Mouse (Mus musculus): ENCODE measurements around the gene Ppp1r9b. TPM values are rescaled to one million over a fixed set of nuclear protein-coding genes. Genes with fewer than 3 reads are reported as not detected.
"Not testable (repeated sequence)": the region's sequence is repeated elsewhere in the genome, so short reads cannot be mapped to it uniquely, and the experiment has no call there.

The Ppp1r9b gene
- total RNA-seq, 1 experiment from 2014 or later, result 164 TPM

DNA sequence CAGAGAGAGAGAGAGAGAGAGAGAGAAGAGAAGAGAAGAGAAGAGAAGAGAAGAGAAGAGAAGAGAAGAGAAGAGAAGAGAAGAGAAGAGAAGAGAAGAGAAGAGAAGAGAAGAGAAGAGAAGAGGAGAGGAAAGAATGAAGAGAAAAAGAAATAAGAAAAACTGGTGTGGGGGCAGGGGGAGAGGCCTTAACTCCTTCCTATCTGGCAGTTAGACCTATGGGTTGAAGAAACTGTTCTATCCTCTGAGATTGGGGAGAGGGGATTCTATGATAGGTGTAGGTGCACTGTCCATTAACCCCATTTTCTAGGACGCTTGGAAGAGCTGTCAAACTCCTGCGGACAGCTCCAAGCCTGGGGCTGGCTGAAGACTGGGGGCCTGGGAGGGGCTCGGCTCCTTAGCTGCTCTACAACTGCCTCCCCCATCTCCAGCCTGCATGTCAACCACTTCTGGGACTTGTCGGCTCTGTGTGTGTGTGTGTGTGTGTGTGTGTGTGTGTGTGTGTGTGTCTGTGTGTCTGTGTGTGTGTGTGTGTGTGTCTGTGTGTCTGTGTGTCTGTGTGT, 20.1 kb downstream of the Ppp1r9b start:
- ATAC-seq (replicated peaks; ENCODE audit: low read depth, poor library complexity, severe bottlenecking), result not testable (repeated sequence)

DNA sequence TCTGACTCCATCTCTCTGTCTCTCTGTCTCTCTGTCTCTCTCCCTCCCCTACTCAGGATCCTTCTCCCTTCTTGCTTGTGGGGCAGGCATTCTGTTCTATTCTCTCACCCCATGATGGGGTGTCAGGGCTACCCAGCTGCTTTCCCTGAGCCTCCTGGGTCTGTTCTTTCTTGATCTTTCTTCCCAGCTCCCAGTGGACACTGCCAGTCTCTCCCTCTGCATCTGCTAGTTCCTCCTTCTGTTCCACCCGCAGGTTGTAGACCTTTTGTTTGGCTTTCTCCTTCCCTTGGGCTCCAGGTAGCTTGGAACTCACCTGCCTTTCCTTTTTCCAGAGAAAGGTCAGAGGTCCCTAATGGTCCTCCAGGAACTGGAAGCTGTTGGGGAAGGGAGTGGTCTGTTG, 20.6 kb downstream of the Ppp1r9b start:
- no peak for ATAC-seq (replicated peaks; ENCODE audit: low read depth, poor library complexity, severe bottlenecking)

DNA sequence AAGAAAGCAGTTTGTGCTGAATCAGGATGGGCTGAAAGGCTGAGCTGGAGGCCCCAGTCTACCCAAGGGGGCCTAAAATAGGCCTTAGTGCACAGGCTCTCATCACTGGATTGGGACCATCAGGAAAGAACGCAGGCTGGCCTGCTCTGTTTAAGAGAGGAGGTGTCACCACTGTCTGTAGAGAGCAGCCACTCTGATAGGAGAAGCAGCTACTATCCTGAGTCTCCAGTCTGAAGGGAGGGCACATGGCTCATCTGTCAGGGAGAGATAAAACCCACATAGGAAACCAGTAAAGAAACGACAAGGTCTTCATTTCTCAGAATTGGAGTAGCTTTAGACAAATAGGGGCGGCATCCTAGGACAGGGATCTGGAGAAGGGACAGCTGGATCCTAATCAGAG, 21.2 kb downstream of the Ppp1r9b start:
- peak; percentile 85 for ATAC-seq (replicated peaks; ENCODE audit: low read depth, poor library complexity, severe bottlenecking)

DNA sequence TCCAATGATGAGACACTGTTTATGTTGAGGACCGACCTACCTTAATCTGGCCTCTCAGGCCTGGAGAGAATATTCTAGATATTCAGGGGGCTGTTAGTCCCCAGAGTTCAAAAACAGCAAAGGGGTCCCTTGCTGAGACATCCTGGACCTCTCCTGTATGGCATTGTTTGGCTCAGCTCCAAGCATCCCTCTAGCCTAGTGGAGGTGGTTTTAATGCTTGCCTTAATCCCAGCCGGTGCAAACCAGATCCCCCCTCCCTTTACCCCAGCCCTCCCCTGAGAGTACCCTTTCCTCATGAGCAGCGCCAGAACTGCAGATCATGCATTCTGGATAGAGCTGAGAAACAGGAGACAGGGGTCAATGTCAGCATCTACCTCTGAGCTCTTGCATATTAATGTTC, 21.7 kb downstream of the Ppp1r9b start:
- no peak for ATAC-seq (replicated peaks; ENCODE audit: low read depth, poor library complexity, severe bottlenecking)

DNA sequence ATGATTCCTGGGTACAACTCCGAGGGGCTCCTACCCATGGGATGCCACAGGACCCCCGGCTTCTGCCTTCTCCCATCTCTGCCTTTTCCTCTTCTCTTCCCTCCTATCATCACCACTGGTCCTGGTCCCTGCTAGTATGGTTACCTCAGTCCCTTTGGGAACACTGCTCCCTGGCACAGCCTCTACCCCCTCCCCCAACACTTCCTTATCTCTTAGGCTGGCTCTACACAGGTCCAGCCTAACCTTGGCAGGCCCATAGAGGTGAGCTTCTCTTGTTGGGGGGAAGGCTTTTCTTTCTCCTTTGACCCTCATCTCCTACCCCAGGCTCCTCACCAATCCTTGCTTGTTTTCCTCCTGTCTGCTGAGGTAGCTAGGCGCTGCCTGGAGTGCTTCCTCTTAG, 24.6 kb downstream of the Ppp1r9b start:
- no peak for ATAC-seq (replicated peaks; ENCODE audit: low read depth, poor library complexity, severe bottlenecking)

DNA sequence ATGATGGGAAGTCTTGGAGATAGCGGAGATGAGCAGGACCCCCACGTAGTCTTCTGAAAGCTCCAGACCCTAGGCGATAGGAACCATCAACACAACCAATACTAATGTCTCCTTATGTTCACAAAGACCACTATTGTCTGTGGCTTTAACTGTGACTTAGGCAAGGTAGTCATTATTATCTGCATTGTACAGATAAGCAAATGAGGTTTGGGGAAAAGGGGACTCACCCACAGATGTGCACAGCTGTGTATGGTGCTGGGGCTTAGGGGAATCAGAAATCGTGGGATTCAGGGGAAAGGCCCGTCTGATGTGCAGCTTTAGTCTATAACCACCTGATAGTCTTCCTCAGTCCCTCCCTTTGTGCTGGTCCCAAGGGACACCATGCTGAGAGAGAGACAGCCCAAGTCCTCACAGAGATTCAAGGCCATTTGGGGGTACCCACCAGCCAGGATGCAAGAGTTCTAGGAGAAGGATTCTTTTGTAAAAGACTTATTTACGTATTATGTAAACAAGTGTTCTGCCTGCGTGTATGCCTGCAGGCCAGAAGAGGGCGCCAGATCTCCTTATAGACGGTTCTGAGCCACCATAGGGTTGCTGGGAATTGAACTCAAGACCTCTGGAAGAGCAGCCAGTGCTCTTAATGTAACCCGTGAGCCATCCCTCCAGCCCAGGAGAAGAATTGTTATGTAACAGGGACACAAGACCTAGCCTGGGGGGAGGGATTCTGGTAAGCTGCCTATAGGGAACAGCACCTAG, 31.6 kb downstream of the Ppp1r9b start:
- no peak for ATAC-seq (replicated peaks; ENCODE audit: low read depth, poor library complexity, severe bottlenecking)

DNA sequence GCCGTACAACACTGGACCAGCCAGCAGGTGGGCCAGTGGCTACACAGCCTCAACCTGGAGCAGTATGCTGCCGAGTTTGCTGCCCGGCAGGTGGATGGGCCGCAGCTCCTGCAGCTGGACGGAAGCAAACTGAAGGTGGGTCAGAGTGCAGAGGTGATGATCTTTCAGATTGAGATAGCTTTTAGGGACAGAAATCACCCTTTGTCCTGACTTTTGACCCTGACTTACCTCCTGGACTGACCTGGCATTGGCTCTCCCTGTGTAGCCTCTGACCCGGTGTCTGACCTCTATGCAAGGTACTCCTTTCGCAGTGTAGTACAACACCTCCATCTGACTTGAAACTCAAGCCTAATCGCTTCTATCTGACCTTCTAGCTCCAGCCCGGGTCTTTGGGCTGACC, 32.6 kb downstream of the Ppp1r9b start:
- ATAC-seq (replicated peaks; ENCODE audit: low read depth, poor library complexity, severe bottlenecking), result no peak

DNA sequence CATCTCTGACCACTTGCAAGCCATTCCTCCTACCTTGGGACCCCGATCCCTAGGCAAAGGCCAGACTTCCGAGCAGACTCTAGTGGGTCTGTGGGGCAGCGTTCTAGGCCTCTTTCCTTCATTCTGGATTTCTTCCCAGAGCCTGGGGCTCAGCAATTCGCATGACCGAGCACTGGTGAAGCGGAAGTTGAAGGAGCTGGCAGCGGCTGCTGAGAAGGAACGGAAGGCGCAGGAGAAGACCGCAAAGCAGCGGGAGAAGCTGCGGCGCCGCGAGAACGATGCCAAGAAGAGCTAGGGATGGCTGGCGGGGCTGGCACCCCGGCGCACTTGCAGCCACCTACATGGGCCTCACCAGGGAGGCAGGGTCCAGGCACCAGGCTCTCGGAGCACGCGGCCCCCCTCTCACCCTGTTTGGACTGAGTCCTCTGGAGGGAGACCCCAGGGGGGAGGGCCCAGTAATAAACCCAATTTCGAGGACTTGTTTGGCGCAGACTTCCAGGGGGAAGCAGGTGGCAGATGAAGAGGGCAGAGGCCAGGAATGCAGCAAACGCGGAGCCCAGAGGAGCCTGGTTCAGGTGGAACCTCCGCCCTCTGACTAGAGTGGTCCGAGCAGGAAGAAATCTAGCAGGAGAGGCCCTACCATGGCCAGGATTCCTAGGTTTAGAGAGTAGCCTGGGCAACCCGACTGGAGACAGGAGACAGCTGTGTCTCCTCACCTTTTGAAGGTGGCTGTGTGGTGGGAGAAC, 33.8 kb downstream of the Ppp1r9b start:
- ATAC-seq (replicated peaks; ENCODE audit: low read depth, poor library complexity, severe bottlenecking), result no peak

DNA sequence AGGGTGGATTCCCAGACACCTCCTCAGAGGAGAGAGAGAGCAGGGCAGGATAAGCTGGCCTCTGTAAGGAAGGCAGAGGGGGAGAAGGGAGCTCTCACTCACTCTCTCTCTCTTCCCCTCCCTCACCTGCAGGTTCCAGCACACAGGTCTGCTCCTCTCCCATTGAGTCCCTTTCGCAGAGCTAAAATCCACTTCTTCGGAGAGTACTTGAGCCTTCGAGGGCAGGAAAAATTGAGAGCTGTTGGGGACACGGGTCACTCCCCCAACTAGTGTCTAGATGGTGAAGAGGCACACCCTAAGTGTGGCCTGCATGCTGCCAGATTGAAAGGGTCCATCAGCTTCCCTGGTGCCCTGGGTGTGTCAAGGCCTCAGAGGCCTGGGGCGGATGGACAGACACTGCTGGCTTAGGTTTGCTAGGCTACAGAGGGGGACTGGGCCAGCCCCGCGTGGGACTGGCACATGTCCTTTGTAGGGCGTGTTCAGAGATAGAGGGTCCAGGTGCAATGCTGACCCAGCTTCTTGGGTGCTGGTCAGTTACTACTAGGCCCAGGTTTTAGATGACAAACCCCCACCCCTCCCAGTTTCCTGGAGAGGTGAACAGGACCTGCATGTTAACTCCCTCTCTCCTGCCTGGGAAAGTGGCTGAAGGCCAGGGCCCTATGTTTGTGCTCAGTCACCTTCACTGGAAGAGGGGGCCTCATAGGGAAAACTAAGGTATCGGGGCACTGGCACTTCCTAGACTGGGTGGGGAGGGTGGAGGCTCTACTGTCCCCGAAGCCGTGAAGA, 34.6 kb downstream of the Ppp1r9b start:
- ATAC-seq (replicated peaks; ENCODE audit: low read depth, poor library complexity, severe bottlenecking), result no peak

DNA sequence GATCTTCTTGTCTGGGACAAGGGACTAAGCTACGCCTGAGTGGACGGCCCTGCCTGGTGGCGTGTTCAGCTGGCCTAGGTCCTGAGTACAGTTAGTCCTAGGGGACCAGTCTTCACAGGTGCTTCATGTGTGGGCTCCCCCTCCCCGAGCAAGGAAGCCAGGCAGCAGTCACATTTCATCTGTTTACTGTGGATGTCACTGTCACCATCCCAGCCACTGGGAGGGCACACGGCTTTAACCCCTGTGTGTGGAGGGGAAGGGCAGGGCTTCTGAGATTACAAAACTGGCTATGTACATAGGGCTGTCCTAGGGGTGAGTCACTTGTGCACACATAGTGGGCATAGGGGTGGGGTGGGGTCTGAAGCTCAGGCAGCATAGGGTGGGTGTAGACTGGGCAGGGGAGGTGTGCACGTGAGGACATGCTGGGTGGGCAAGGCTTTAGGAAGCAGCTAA, 35.3 kb downstream of the Ppp1r9b start:
- ATAC-seq (replicated peaks; ENCODE audit: low read depth, poor library complexity, severe bottlenecking), result no peak

DNA sequence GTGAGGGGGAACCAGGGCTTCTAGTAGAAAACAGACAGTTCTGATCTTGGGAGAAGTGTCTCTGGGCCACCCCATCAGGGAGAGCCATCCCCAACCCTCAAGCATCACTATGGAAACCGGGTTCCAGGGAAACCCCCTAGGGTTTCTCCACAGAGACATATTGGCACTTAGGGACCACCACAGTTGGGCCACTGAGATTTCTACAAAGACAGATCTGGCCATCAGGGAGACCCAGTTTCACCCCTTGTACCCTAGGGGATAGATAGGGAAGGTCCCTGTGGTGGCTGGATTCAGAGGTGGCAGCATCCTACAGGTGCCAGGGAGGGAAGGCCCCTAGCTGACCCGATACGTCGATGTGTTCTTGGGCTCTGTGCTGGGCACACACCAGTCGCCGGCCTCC, 36.0 kb downstream of the Ppp1r9b start:
- ATAC-seq (replicated peaks; ENCODE audit: low read depth, poor library complexity, severe bottlenecking), result no peak

DNA sequence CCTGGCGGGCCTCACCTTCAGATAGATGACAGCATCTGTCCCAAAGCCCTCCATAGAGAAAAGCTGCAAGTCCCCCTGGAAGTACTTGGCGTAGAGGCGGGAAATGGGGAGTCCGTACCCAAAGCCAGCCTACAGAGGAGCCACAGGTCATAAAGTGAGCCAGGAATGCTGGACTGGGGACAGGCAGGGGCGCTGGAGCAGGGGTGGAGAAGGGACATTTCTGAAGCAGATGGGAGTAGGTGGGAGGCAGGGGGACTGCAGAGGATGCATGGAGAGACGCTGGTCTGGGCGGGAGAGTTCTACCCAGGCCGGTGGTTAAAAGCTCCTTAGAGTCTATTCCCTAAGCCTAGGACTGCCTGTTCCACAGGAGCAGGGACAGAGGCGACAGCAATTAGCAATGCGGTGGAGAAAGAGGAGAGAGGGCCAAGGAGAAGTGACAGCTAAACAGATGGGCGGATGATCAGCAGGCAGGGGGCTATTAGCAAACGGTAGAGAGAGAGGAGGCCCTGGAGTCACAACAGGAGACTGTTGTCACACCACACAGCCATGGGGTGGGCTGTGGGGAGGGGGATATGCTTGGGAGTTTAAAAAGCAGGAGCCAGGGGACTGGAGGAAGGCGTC, 37.1 kb downstream of the Ppp1r9b start:
- no peak for ATAC-seq (replicated peaks; ENCODE audit: low read depth, poor library complexity, severe bottlenecking)

DNA sequence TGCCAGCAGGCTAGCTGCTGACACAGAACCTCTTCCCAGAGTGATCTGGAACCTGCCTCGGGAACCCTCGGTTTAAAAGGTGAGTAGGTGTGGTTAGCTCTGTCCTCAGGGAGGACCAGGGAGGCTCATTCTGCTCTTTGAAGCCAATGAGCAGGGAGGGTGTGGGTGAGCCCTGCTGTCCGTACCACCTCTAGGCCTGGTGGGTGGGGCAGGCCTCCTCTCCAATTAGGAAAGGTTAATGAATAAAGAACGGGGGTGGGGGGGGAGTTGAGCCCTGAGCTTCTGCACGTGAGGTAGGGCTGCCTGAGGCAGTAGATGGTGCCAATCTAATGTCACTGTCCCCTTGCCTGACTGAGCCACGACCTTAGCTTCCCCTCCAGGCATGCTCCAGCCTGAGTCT, 42.1 kb downstream of the Ppp1r9b start:
- ATAC-seq (replicated peaks; ENCODE audit: low read depth, poor library complexity, severe bottlenecking), result no peak

DNA sequence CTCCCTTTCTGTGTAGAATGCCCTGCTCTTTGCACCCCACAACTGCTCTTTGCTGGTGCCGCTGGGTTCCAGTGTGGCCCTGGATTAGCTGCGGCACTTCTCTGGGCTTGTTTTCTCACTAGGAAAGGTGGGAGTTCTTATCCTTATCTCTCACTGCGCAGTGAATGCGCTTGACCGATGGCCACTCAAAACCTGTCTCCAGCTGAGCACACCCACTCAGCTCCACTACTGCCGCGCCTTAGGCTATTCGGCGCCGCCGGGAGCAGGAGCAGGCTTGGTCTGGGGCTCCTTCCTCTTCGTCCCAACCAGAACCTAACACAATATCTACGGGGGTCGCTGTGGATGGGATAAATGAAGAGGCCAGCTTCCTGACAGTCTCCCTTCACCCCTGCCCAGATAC, 42.8 kb downstream of the Ppp1r9b start:
- no peak for ATAC-seq (replicated peaks; ENCODE audit: low read depth, poor library complexity, severe bottlenecking)

DNA sequence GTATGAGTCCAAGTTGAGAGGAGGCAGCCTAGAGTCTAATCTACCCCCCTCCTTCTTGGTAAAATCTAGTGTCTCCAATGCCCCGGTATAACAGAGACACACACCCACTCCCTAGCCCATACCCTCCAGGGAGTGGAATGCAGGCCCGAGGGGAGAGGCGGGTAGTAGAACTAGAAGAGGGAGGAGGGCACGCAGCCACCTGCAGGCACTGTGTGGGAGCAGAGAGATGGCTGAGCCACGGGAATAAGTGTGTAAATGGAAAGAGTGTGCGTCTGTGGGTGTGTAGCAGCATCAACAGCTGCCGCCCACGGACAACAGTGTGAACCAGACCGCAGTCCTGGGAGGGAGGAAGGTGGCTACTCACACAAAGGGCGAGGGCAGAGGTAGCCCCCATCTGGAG, 44.1 kb downstream of the Ppp1r9b start:
- ATAC-seq (replicated peaks; ENCODE audit: low read depth, poor library complexity, severe bottlenecking), result no peak

DNA sequence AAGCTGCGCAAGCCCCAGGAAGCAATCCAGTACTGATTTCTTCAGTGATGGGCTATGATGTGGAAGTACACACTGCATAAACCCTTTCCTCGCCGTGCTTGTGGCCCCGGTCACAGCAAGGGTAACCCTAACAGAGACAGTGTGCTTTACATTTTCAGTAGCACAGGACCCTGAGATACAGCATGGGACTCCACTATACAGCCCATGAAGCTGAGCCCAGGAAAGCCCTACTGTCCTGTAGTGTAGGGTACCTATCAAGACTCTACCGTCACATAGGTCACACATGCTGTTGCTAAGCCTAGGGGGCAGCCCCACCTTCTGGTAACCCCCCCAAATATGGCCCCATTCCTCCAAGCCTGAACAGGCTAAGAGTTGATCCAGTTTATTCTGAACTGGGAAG, 45.7 kb downstream of the Ppp1r9b start:
- no peak for ATAC-seq (replicated peaks; ENCODE audit: low read depth, poor library complexity, severe bottlenecking)

DNA sequence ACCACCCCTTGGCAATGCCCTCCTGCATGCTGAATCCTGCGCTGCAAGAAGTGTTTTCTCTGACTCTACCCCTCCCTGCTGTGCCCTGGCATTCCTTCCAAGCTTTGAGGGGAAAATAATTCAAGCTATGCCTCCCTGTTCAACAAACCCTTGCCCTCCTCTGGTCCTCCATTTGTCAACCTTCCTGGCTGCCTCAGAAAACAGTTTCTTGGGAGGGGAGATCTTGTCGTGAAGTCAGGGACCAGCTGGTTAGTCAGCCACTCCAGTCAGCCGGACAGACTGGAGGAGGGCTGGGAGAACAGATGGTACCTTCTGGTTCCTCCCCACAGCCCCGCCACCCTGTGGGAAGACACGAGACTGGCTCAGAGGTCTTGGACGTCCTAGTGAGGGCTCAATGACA, 46.5 kb downstream of the Ppp1r9b start:
- no peak for ATAC-seq (replicated peaks; ENCODE audit: low read depth, poor library complexity, severe bottlenecking)

DNA sequence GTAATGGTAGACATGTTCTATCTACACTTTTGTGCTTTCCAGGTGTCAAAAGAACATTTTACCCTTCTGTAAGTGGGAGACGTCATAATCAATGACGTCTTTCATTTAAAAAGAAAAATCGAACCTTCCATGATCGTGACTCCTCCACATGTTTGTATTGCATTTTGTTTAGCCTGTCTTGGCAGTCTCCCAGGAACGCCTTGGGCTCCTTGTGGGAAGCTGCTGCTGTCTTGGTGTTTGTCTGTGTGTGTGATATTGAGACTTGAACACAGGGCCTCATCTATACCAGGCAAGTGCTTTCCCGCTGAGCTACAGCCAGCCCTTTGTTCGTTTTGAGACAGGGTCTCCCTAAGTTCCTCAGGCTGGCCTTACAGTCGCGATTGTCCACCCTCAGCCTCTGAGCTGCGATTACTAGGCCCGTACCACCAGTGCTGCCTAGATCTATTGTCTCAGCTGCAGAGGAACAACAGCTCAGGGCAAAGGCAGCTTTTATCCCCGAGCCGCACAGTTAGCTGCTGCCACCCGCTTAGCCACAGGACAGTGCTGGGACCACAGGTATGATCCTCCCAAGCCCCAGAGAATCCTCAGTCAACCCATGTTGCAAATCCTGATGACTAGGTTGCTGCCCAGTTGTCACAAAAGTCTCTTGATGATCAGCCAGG, 47.5 kb downstream of the Ppp1r9b start:
- no peak for ATAC-seq (replicated peaks; ENCODE audit: low read depth, poor library complexity, severe bottlenecking)

DNA sequence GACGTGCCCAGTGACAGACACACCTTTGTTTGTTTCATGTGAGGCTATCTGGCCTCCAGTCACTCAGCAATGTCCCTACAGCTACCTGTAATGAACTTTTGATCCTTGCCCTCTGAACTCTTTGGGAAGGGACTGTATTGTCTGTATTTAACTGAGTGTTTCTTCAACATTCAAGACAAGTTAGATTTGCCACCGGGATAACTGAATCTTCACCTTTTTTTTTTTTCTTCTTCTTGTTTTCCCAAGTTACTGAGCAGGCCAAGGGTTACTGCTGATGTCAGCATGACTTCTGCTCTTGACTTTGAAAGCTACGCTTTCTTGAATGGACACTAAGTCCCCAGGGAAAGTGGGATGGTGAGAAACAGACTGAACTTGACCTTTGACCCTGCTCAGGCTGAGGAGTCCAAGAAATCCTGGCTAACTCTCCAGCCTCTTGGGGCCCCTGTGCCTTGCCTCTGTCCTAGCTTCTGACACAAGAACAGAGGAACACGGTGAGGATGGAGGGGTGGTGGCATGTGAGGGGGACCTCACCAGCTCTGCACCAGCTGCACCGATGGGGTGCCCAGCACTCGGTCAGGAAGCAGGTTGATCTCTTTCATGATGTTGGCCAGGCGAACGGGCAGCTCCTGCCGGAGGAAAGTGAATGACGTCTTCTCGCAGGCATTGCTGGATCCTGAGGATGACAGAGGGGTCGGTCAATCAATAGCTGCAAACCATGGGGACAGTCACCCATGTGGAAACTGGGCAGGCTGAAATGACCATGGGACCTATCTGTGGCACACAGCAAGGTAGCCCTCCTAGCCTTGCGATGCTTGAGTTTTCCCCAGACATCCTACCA, 48.2 kb downstream of the Ppp1r9b start:
- ATAC-seq (replicated peaks; ENCODE audit: low read depth, poor library complexity, severe bottlenecking), result no peak
